Mouse (Mus musculus) forebrain, embryonic 12.5 days (tissue): ENCODE data around the gene Emx2. TPM values are rescaled to one million over a fixed set of nuclear protein-coding genes. Genes with fewer than 3 reads are reported as not detected.
A peak's percentile ranks its signal among the peaks of the same experiment; 100 is the strongest.

Experiments used
- ATAC-seq: fragments of 200-750 bp; cut with Nextera tagmentation; 2 replicates; pipeline ENCODE4 v1.8.0; 2017; ENCODE audit warnings: moderate TSS enrichment; ENCODE audit not compliant: low FRiP score
- H3K27ac ChIP-seq: fragments of 300-500 bp; sonication (generic); 2 replicates; pipeline ENCODE4 v1.5.1; 2016; ENCODE audit warnings: mild to moderate bottlenecking
- H3K27me3 ChIP-seq: fragments of 300-500 bp; sonication (generic); 2 replicates; pipeline ENCODE4 v1.6.1; 2016; ENCODE audit warnings: mild to moderate bottlenecking
- H3K36me3 ChIP-seq: fragments of 300-500 bp; sonication (generic); replicated peaks from 2 replicates; pipeline ENCODE4 v1.6.1; 2016; ENCODE audit warnings: mild to moderate bottlenecking
- H3K4me1 ChIP-seq: fragments of 300-500 bp; sonication (generic); 2 replicates; pipeline ENCODE4 v1.6.1; 2016
- H3K4me2 ChIP-seq: fragments of 300-500 bp; sonication (generic); 2 replicates; pipeline ENCODE4 v1.6.1; 2016; ENCODE audit warnings: mild to moderate bottlenecking, moderate library complexity
- H3K4me3 ChIP-seq: fragments of 300-500 bp; sonication (generic); replicated peaks from 2 replicates; pipeline ENCODE4 v1.5.1; 2016; ENCODE audit warnings: mild to moderate bottlenecking
- H3K9ac ChIP-seq: fragments of 300-500 bp; sonication (generic); 2 replicates; pipeline ENCODE4 v1.6.1; 2016; ENCODE audit warnings: mild to moderate bottlenecking
- H3K9me3 ChIP-seq: fragments of 300-500 bp; sonication (generic); 2 replicates; pipeline ENCODE4 v1.6.1; 2016
- WGBS: fragments of 180-500 bp; shearing (Covaris S2); methylation state at CpG from one replicate; pipeline ENCODE4 v1.1.7; 2016; 5-methylcytosine and 5-hydroxymethylcytosine counted together
- polyA plus RNA-seq: library from polyadenylated mRNA; unstranded; fragments of >200 nt; fragmentation: Nextera tagmentation; extraction: Ambion mirVana; gene quantifications from 2 replicates; pipeline ENCODE4 v1.2.1, GENCODE M21; 2016

The Emx2 gene
- 59.0 and 69.4 TPM in 2 replicates for polyA plus RNA-seq

- H3K9me3 ChIP-seq = no peaks in the 10 kb centered on the region
- peak within 1 kb of the TSS; percentile 67 for H3K4me2 ChIP-seq
- under 1% methylated on average over 58 of the region's 58 CpGs for WGBS
- peak within 1 kb of the TSS; percentile 77 for H3K4me3 ChIP-seq
- peak within 1 kb of the TSS; percentile 99 for H3K27ac ChIP-seq
- H3K4me1 ChIP-seq = peaks cover 36% of the 10 kb centered on the region
- ATAC-seq = peak; percentile 83
- peaks cover 6% of the 10 kb centered on the region; the same call in 1 of the 2 replicates for H3K36me3 ChIP-seq
- H3K27me3 ChIP-seq = peaks cover 65% of the 10 kb centered on the region
- H3K9ac ChIP-seq = peak within 1 kb of the TSS; percentile 95
Measured at GRCm38 (mm10) chr19:59457951-59458742, at the start of gene Emx2. Emx2 (plus strand) TSS chr19:59458372.

GRCm38 (mm10) chr19:59414128-59414527, 44.0 kb upstream of the Emx2 start:
- no peaks in the 10 kb centered on the region for H3K36me3 ChIP-seq
- no peak overlapping the region for H3K9ac ChIP-seq
- H3K4me3 ChIP-seq = no peak overlapping the region
- 62% methylated on average over 5 of the region's 5 CpGs for WGBS
- H3K27ac ChIP-seq = no peak overlapping the region
- ATAC-seq = no peak
- no peak overlapping the region for H3K4me2 ChIP-seq
- H3K9me3 ChIP-seq = no peaks in the 10 kb centered on the region
- 0 out of 2 replicates have a peak, but pooled peaks cover 4% of the 10 kb centered on the region for H3K4me1 ChIP-seq
- H3K27me3 ChIP-seq = peaks cover 9% of the 10 kb centered on the region

GRCm38 (mm10) chr19:59418024-59418423, 40.1 kb upstream of the Emx2 start:
- Histone ChIP-seq H3K4me1 (peaks cover 15% of the 10 kb centered on the region), H3K27ac (no peak overlapping the region), H3K9ac (no peak overlapping the region; the same call in 1 of the 2 replicates), H3K9me3 (no peaks in the 10 kb centered on the region), H3K36me3 (no peaks in the 10 kb centered on the region), H3K4me2 (peak overlapping the region; percentile 28), H3K27me3 (peaks cover 26% of the 10 kb centered on the region), H3K4me3 (no peak overlapping the region)
- WGBS = 1% methylated on average over 15 of the region's 15 CpGs
- no peak for ATAC-seq

- Histone ChIP-seq H3K4me3 (no peak overlapping the region), H3K4me2 (no peak overlapping the region), H3K27ac (no peak overlapping the region), H3K9me3 (no peaks in the 10 kb centered on the region), H3K36me3 (no peaks in the 10 kb centered on the region), H3K4me1 (peaks cover 22% of the 10 kb centered on the region), H3K27me3 (peaks cover 26% of the 10 kb centered on the region), H3K9ac (no peak overlapping the region; the same call in 1 of the 2 replicates)
- ATAC-seq = no peak
- WGBS = 81% methylated on average over 6 of the region's 6 CpGs
Measured at GRCm38 (mm10) chr19:59418671-59419070, 39.5 kb upstream of the Emx2 start.

GRCm38 (mm10) chr19:59422393-59422792, 35.8 kb upstream of the Emx2 start:
- H3K36me3 ChIP-seq = 0 out of 2 replicates have a peak, but pooled peaks cover 4% of the 10 kb centered on the region
- H3K9me3 ChIP-seq = no peaks in the 10 kb centered on the region
- 2% methylated on average over 8 of the region's 8 CpGs for WGBS
- peak overlapping the region; percentile 16 for H3K4me3 ChIP-seq
- peaks cover 20% of the 10 kb centered on the region for H3K27me3 ChIP-seq
- H3K4me1 ChIP-seq = peaks cover 26% of the 10 kb centered on the region
- H3K27ac ChIP-seq = peak overlapping the region; percentile 54
- peak overlapping the region; percentile 7; the same call in 1 of the 2 replicates for H3K9ac ChIP-seq
- peak; percentile 70; the same call in 1 of the 2 replicates for ATAC-seq
- H3K4me2 ChIP-seq = peak overlapping the region; percentile 44

GRCm38 (mm10) chr19:59423685-59424084, 34.5 kb upstream of the Emx2 start:
- Histone ChIP-seq H3K27ac (peak overlapping the region; percentile 54; the same call in 1 of the 2 replicates), H3K36me3 (peaks cover 10% of the 10 kb centered on the region), H3K27me3 (peaks cover 18% of the 10 kb centered on the region), H3K4me1 (peaks cover 22% of the 10 kb centered on the region), H3K4me3 (no peak overlapping the region), H3K4me2 (no peak overlapping the region), H3K9me3 (peaks cover 6% of the 10 kb centered on the region; the same call in 1 of the 2 replicates), H3K9ac (no peak overlapping the region)
- WGBS = 48% methylated on average over 6 of the region's 6 CpGs
- no peak for ATAC-seq

- H3K4me3 ChIP-seq = no peak overlapping the region
- 76% methylated on average over 7 of the region's 7 CpGs for WGBS
Measured at GRCm38 (mm10) chr19:59424975-59425374, 33.2 kb upstream of the Emx2 start.

GRCm38 (mm10) chr19:59432286-59432685, 25.9 kb upstream of the Emx2 start:
- ATAC-seq = no peak
- Histone ChIP-seq H3K9me3 (peaks cover 7% of the 10 kb centered on the region; the same call in 1 of the 2 replicates), H3K4me2 (no peak overlapping the region), H3K27ac (no peak overlapping the region), H3K4me1 (no peaks in the 10 kb centered on the region), H3K4me3 (no peak overlapping the region), H3K9ac (no peak overlapping the region), H3K27me3 (no peaks in the 10 kb centered on the region), H3K36me3 (peaks cover 19% of the 10 kb centered on the region)
- 67% methylated on average over 6 of the region's 6 CpGs for WGBS

More at GRCm38 (mm10) chr19:59424975-59425374, 33.2 kb upstream of the Emx2 start:
- no peak overlapping the region for H3K9ac ChIP-seq
- peaks cover 9% of the 10 kb centered on the region for H3K27me3 ChIP-seq
- H3K4me1 ChIP-seq = peaks cover 22% of the 10 kb centered on the region
- no peak for ATAC-seq
- H3K4me2 ChIP-seq = no peak overlapping the region
- H3K36me3 ChIP-seq = peaks cover 22% of the 10 kb centered on the region
- H3K9me3 ChIP-seq = peaks cover 7% of the 10 kb centered on the region; the same call in 1 of the 2 replicates
- H3K27ac ChIP-seq = no peak overlapping the region

- whole genome bisulfite sequencing = 8% methylated on average over 14 of the region's 14 CpGs
- Histone ChIP-seq H3K27ac (no peak overlapping the region), H3K36me3 (no peaks in the 10 kb centered on the region), H3K4me2 (peak overlapping the region; percentile 63), H3K9ac (peak overlapping the region; percentile 59), H3K4me1 (peaks cover 31% of the 10 kb centered on the region), H3K4me3 (peak overlapping the region; percentile 37), H3K27me3 (peaks cover 76% of the 10 kb centered on the region), H3K9me3 (no peaks in the 10 kb centered on the region)
- ATAC-seq = no peak
Measured at GRCm38 (mm10) chr19:59450561-59451135, 7.5 kb upstream of the Emx2 start.

- Histone ChIP-seq H3K4me1 (peaks cover 37% of the 10 kb centered on the region), H3K27me3 (peaks cover 84% of the 10 kb centered on the region), H3K27ac (peak overlapping the region; percentile 70), H3K4me3 (peak overlapping the region; percentile 37), H3K9ac (peak overlapping the region; percentile 59), H3K4me2 (peak overlapping the region; percentile 63), H3K36me3 (no peaks in the 10 kb centered on the region), H3K9me3 (no peaks in the 10 kb centered on the region)
- ATAC-seq = peak; percentile 54; the same call in 1 of the 2 replicates
- WGBS = 1% methylated on average over 31 of the region's 31 CpGs
Measured at GRCm38 (mm10) chr19:59451441-59451951, 6.7 kb upstream of the Emx2 start.

GRCm38 (mm10) chr19:59452321-59452720, 5.9 kb upstream of the Emx2 start:
- ATAC-seq = no peak
- 0 out of 2 replicates have a peak overlapping the region, but pooled peaks have one; percentile 13 for H3K27ac ChIP-seq
- peaks cover 40% of the 10 kb centered on the region for H3K4me1 ChIP-seq
- H3K27me3 ChIP-seq = peaks cover 83% of the 10 kb centered on the region
- peak overlapping the region; percentile 63; the same call in 1 of the 2 replicates for H3K4me2 ChIP-seq
- H3K4me3 ChIP-seq = peak overlapping the region; percentile 37
- H3K9me3 ChIP-seq = no peaks in the 10 kb centered on the region
- H3K9ac ChIP-seq = peak overlapping the region; percentile 59
- no peaks in the 10 kb centered on the region for H3K36me3 ChIP-seq
- WGBS = 19% methylated on average over 4 of the region's 4 CpGs

GRCm38 (mm10) chr19:59453591-59453990, 4.6 kb upstream of the Emx2 start:
- WGBS = 16% methylated on average over 13 of the region's 13 CpGs
- peaks cover 81% of the 10 kb centered on the region for H3K27me3 ChIP-seq
- ATAC-seq = no peak
- peak overlapping the region; percentile 67 for H3K4me2 ChIP-seq
- H3K9me3 ChIP-seq = no peaks in the 10 kb centered on the region
- H3K27ac ChIP-seq = no peak overlapping the region
- H3K4me3 ChIP-seq = 0 out of 2 replicates have a peak overlapping the region, but pooled peaks have one; percentile 0
- no peaks in the 10 kb centered on the region for H3K36me3 ChIP-seq
- 0 out of 2 replicates have a peak overlapping the region, but pooled peaks have one; percentile 12 for H3K9ac ChIP-seq
- H3K4me1 ChIP-seq = peaks cover 49% of the 10 kb centered on the region
